Mouse (Mus musculus) layer of hippocampus, postnatal 36 days (tissue): ENCODE measurements at regions not wholly inside any gene's neighbourhood (a gene's known extent, or its start where the extent isn't known, plus 50 kb on each side); places are given as distances from the start of the nearest gene placed in this dataset.

Source experiments
- DNase-seq, 2 experiments: peaks; one replicate each; pipeline ENCODE4 v3.0.0; 2022

- DNase-seq: no peak
Measured at GRCm38 (mm10) chr10:17561977-17562376, 161.0 kb upstream of the Cited2 start.

- peak in 1 of 2 experiments; percentile 2 for DNase-seq
Measured at GRCm38 (mm10) chr10:17562410-17563350, 160.3 kb upstream of the Cited2 start.

- DNase-seq: no peak
Measured at GRCm38 (mm10) chr10:17563351-17563749, 159.7 kb upstream of the Cited2 start.

- DNase-seq: no peak
Measured at GRCm38 (mm10) chr10:17564895-17565620, 158.0 kb upstream of the Cited2 start.

GRCm38 (mm10) chr10:17566975-17567374 is 156.0 kb upstream of the Cited2 start:
- DNase-seq: no peak

GRCm38 (mm10) chr10:17567631-17568030 is 155.4 kb upstream of the Cited2 start:
- no peak for DNase-seq

- no peak for DNase-seq
Measured at GRCm38 (mm10) chr10:17569577-17570113, 153.4 kb upstream of the Cited2 start.

- DNase-seq: no peak
Measured at GRCm38 (mm10) chr10:17574894-17575293, 148.1 kb upstream of the Cited2 start.

GRCm38 (mm10) chr10:17575448-17576332 is 147.3 kb upstream of the Cited2 start:
- no peak for DNase-seq

- DNase-seq: no peak
Measured at GRCm38 (mm10) chr10:17576333-17576750, 146.7 kb upstream of the Cited2 start.

GRCm38 (mm10) chr10:17579463-17579862 is 143.6 kb upstream of the Cited2 start:
- DNase-seq: no peak

- DNase-seq: no peak
Measured at GRCm38 (mm10) chr10:17584842-17585241, 138.2 kb upstream of the Cited2 start.

- no peak for DNase-seq
Measured at GRCm38 (mm10) chr10:17586910-17587309, 136.1 kb upstream of the Cited2 start.

GRCm38 (mm10) chr10:17589136-17589535 is 133.9 kb upstream of the Cited2 start:
- DNase-seq: no peak

GRCm38 (mm10) chr10:17590195-17590594 is 132.8 kb upstream of the Cited2 start:
- no peak for DNase-seq

- no peak for DNase-seq
Measured at GRCm38 (mm10) chr10:17592387-17592786, 130.6 kb upstream of the Cited2 start.

- no peak for DNase-seq
Measured at GRCm38 (mm10) chr10:17596126-17596525, 126.9 kb upstream of the Cited2 start.

GRCm38 (mm10) chr10:17596743-17597142 is 126.3 kb upstream of the Cited2 start:
- DNase-seq: no peak

GRCm38 (mm10) chr10:17599246-17599645 is 123.8 kb upstream of the Cited2 start:
- peak; percentile 20 to 21 for DNase-seq

- DNase-seq: no peak
Measured at GRCm38 (mm10) chr10:17599831-17600761, 122.9 kb upstream of the Cited2 start.

GRCm38 (mm10) chr10:17600762-17601108 is 122.3 kb upstream of the Cited2 start:
- no peak for DNase-seq
